Mouse (Mus musculus) liver, adult 2 months (tissue): Measurements from ENCODE around the gene Cfap161. TPM values are rescaled to one million over a fixed set of nuclear protein-coding genes. Genes with fewer than 3 reads are reported as not detected.

Experiments used
- DNase-seq: peaks from one replicate; pipeline ENCODE4 v3.0.0-alpha.2; 2011; ENCODE audit warnings: low read depth, low spot score; ENCODE audit errors: extremely low read depth
- H3K27ac ChIP-seq: fragments of 200-500 bp; replicated peaks from 2 replicates; pipeline ENCODE4 v1.5.1; 2012; ENCODE audit warnings: low read depth, mild to moderate bottlenecking, control low read depth, inconsistent platforms, low read length; ENCODE audit not compliant: insufficient read depth
- H3K27me3 ChIP-seq: fragments of 200-500 bp; 2 replicates; pipeline ENCODE4 v1.6.1; 2012; ENCODE audit warnings: mild to moderate bottlenecking, moderate library complexity, low read length, inconsistent platforms; ENCODE audit not compliant: control insufficient read depth, insufficient read depth
- H3K36me3 ChIP-seq: fragments of 200-500 bp; 2 replicates; pipeline ENCODE4 v1.6.1; 2012; ENCODE audit warnings: low read length, inconsistent platforms; ENCODE audit not compliant: control insufficient read depth, insufficient read depth
- H3K4me1 ChIP-seq: fragments of 200-500 bp; 2 replicates; pipeline ENCODE4 v1.6.1; 2011; ENCODE audit warnings: low read length; ENCODE audit not compliant: control insufficient read depth, insufficient read depth
- H3K4me3 ChIP-seq: fragments of 200-500 bp; 2 replicates; pipeline ENCODE4 v1.5.1; 2011; ENCODE audit warnings: low read depth, mild to moderate bottlenecking, control low read depth, low read length, moderate library complexity; ENCODE audit not compliant: insufficient read depth
- H3K79me2 ChIP-seq: fragments of 200-500 bp; 2 replicates; pipeline ENCODE4 v1.6.1; 2012; ENCODE audit warnings: inconsistent platforms, mild to moderate bottlenecking, low read length, moderate library complexity; ENCODE audit not compliant: control insufficient read depth, insufficient read depth
- H3K9ac ChIP-seq: fragments of 200-500 bp; 2 replicates; pipeline ENCODE4 v1.6.1; 2012; ENCODE audit warnings: low read depth, mild to moderate bottlenecking, control low read depth, inconsistent platforms, low read length
- CTCF ChIP-seq: fragments of 200-500 bp; IDR thresholded peaks from 2 replicates; pipeline ENCODE4 v1.5.1; 2011; ENCODE audit warnings: low read depth, low read length, control low read depth
- POLR2A ChIP-seq: fragments of 200-500 bp; IDR thresholded peaks from 2 replicates; pipeline ENCODE4 v1.6.1; 2011; ENCODE audit warnings: low read length, control low read depth; ENCODE audit not compliant: insufficient read depth; ENCODE audit errors: extremely low read depth
- WGBS: fragments of 180-500 bp; shearing (Covaris S2); methylation state at CpG from one replicate; pipeline ENCODE4 v1.1.7; 2018; 5-methylcytosine and 5-hydroxymethylcytosine counted together
- polyA plus RNA-seq: library from polyadenylated mRNA; depleted of rRNA; stranded (reverse); fragments of >200 nt; gene quantifications from 2 replicates; pipeline ENCODE4 v1.2.3, GENCODE M21; 2012
- total RNA-seq: library from RNA; depleted of rRNA; stranded (reverse); fragments of >200 nt; gene quantifications from 2 replicates; pipeline ENCODE4 v1.2.3, GENCODE M21; 2014

Cfap161 gene
- total and polyA plus RNA-seq, 2 experiments = not detected

DNA sequence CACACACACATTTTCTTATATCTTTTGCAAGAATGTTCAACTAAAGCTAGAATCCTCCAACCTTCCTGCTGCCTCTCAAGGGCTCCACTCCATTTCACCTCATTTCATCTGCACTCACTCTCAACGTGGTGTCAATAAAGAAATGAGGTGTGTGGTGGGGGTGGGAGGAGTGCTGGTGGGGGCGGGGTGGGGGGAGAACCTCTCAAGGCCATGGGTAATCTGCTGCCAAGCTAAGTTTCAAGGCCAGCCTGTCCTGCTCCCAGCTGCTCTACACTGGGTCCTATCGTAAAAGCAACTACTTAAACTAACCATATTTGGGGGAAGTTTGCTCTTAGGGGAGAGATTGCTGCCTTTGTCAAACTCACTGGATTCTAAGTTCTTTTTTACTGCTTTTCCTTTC is 18.8 kb upstream of the Cfap161 start:
- TF ChIP-seq CTCF (no peak), POLR2A (no peak)
- WGBS = 39% methylated on average over 3 of the region's 3 CpGs
- no peaks in the 10 kb centered on the region for H3K36me3 ChIP-seq
- H3K9ac ChIP-seq = no peak overlapping the region
- peaks cover 2% of the 10 kb centered on the region; the same call in 1 of the 2 replicates for H3K4me1 ChIP-seq
- no peak overlapping the region for H3K27ac ChIP-seq
- no peak for DNase-seq
- H3K79me2 ChIP-seq = no peaks in the 10 kb centered on the region
- no peaks in the 10 kb centered on the region for H3K27me3 ChIP-seq
- no peak overlapping the region for H3K4me3 ChIP-seq

DNA sequence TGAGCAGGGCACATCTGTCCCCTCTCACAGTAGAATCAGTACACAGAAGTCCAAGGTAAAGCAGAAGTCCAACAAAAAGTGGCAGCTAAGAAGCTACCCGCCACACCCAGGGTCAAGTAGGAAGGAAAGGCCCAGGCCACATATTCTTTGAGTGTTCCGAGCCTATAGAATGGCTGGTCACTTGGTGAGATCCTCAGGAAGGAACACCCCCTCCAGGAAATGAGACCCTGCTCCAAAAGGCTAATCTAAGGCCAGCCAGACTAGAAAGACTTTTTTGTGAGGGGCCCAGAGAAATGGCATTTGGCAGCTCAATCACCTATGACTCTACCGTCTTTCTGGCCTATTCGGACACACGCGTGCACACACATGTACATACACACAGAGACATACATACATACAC is 18.3 kb upstream of the Cfap161 start:
- H3K27me3 ChIP-seq = no peaks in the 10 kb centered on the region
- peak overlapping the region; percentile 31 for H3K27ac ChIP-seq
- DNase-seq = no peak
- H3K36me3 ChIP-seq = no peaks in the 10 kb centered on the region
- H3K4me3 ChIP-seq = no peak overlapping the region
- no peaks in the 10 kb centered on the region for H3K79me2 ChIP-seq
- peaks cover 2% of the 10 kb centered on the region; the same call in 1 of the 2 replicates for H3K4me1 ChIP-seq
- no peak overlapping the region for H3K9ac ChIP-seq
- no peak for TF ChIP-seq POLR2A
- no peak for TF ChIP-seq CTCF
- 89% methylated on average over 6 of the region's 6 CpGs for WGBS

DNA sequence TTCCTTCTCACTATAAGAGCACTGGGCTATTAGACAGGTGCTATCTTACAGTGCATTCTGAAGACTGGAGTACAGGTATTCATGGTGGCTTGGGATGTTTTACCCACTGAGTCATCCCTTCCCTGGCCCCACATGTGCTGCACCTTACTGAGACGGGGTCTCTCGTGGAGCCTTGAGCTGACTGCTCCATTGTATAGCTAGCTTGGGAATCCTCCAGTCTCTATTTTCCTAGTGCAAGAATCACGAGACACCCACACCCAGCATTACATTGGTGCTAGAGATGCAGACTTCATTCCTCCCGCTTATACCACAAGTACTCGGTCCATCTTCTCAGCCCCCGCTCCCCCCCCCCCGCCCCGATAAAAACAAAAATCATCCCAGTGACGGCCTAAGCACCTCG is 17.9 kb upstream of the Cfap161 start:
- Histone ChIP-seq H3K9ac (no peak overlapping the region), H3K79me2 (no peaks in the 10 kb centered on the region), H3K4me1 (peaks cover 2% of the 10 kb centered on the region; the same call in 1 of the 2 replicates), H3K4me3 (no peak overlapping the region), H3K27me3 (no peaks in the 10 kb centered on the region), H3K36me3 (no peaks in the 10 kb centered on the region), H3K27ac (peak overlapping the region; percentile 31)
- no peak for DNase-seq
- 87% methylated on average over 10 of the region's 10 CpGs for WGBS
- no peak for TF ChIP-seq POLR2A
- no peak for TF ChIP-seq CTCF

DNA sequence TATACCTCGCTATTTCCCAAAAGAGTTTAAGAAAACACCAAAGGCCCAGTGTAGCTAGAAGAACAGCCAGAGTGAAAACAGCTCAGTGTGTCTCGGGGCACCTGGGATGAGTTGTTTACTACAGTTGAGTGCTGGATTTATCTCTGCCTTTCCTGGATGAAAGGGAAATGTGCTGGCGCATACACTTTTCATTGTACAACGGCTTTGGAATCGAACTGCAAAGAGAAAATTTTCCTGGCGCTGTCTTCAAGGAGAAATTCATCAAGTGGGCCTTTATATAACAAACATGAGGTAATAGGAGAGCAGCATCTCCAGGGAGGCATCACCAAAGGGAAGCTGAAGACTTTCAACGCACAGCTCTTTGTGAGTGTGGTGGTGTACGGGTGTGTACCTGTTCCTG is 17.2 kb upstream of the Cfap161 start:
- Histone ChIP-seq H3K79me2 (no peaks in the 10 kb centered on the region), H3K27me3 (no peaks in the 10 kb centered on the region), H3K36me3 (no peaks in the 10 kb centered on the region), H3K4me3 (no peak overlapping the region), H3K27ac (peak overlapping the region; percentile 20), H3K4me1 (peaks cover 2% of the 10 kb centered on the region; the same call in 1 of the 2 replicates), H3K9ac (no peak overlapping the region)
- 84% methylated on average over 8 of the region's 8 CpGs for whole genome bisulfite sequencing
- TF ChIP-seq CTCF (no peak), POLR2A (no peak)
- no peak for DNase-seq

DNA sequence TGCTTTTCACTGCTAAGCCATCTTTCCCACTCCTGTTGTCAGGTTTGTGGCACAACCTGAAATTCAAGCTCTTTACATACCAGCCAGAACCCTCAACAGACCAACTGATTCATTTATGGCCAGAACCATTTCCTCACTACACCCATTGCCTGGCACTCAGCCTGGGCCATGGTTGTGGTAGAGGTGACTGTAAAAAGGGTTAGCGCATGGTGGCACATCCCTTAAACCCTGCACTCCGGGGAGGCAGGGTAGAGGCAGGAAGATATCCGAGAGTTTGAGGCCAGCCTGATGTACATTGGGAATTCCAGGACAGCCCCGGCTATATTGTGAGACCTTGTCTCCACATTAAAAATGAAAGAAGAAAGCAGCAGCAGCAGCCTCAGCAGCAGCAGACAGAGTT is 16.8 kb upstream of the Cfap161 start:
- 84% methylated on average over 4 of the region's 4 CpGs for WGBS
- no peaks in the 10 kb centered on the region for H3K36me3 ChIP-seq
- H3K27ac ChIP-seq = peak overlapping the region; percentile 20
- H3K79me2 ChIP-seq = no peaks in the 10 kb centered on the region
- no peak overlapping the region for H3K4me3 ChIP-seq
- no peak overlapping the region for H3K9ac ChIP-seq
- peaks cover 2% of the 10 kb centered on the region; the same call in 1 of the 2 replicates for H3K4me1 ChIP-seq
- TF ChIP-seq POLR2A (no peak), CTCF (no peak)
- no peaks in the 10 kb centered on the region for H3K27me3 ChIP-seq
- no peak for DNase-seq

DNA sequence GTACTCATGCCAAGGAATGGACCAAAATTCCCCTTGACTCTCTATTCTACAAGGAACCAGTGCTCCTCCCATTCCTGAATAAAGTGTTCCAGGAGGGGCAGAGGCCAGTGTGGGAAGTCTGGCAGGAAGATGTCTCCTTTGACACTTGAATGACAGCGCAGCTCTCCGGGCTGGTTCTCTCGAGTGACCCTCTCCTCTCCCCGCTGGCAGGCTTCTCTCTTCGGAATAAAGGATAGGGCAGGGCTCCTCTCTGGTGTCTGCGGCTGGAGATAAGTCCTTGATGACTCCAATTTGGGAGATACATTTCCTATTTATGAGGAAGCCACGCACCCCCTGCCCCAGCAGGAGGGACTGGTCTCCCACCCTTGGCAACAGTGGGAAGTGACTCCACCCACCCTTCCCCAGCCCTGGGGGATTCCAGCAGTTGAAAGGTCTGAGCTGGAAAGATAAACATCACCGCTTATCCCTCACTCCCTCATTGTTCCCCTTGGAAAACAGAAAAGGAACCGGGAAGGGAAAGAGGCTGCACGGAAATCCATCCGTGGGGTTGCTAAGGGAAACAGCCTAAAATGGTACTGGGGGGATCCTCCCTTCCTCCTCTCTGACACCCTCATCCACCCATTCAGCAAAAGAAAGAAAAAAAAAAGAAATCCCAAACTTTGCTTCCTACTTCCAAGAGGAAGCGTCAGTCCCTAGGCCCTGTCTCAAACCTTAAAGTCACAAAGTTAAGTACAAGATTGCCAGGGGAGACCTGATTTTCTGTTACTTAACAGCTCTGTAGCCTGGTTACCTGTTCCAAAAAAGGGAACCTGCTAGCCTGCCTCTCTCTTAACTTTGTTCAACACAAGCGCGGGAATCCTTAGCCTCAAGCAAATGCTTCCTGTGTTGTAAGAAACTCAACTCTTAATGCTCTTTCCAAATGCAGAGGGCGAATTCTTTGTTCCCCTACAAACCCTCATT is 15.7 kb upstream of the Cfap161 start:
- DNase-seq = no peak
- Histone ChIP-seq H3K79me2 (no peaks in the 10 kb centered on the region), H3K9ac (no peak overlapping the region), H3K4me3 (no peak overlapping the region), H3K4me1 (peaks cover 2% of the 10 kb centered on the region; the same call in 1 of the 2 replicates), H3K27me3 (no peaks in the 10 kb centered on the region), H3K27ac (peak overlapping the region; percentile 33; the same call in 1 of the 2 replicates), H3K36me3 (no peaks in the 10 kb centered on the region)
- TF ChIP-seq POLR2A = no peak
- TF ChIP-seq CTCF = no peak
- 44% methylated on average over 15 of the region's 15 CpGs for WGBS
